ENCODE assay signal across 8 mouse cellular contexts in the genomic region with DNA sequence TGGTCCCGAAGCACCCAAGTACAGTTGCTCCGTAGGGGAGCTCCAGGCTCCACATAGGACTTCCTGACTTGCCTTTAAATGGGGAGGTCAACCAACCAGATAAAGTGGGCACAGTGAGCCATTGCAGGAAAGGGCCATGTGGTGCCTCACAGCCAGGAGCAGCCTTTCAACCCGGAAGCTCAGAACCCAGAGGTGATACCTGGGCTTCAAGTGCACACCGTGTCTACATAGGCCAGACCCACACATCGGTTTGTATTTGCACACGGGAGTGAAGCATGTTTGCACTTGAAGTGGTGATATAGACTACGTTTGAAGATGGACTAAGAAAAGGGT. TPM values are rescaled to one million over a fixed set of nuclear protein-coding genes. Genes with fewer than 3 reads are reported as not detected.
DNase-seq lines count a peak whose midpoint lies in the region; ATAC-seq lines count a peak whose summit lies in the region.

No protein-coding gene starts in this region.

- no peak for DNase-seq in lung, postnatal 10 days
- no peak for DNase-seq in forebrain, embryonic 11.5 days (ENCODE audit: low spot score)
- peak; percentile 8 for DNase-seq in large intestine, adult 2 months (ENCODE audit: low read depth, low spot score)
- DNase-seq in layer of hippocampus, postnatal 14 days (ENCODE audit: low spot score in 2 of 2): no peak
- DNase-seq in ovary, adult 18-20 months (ENCODE audit: low spot score): no peak
- DNase-seq in left cerebral cortex, postnatal 4 days: no peak

- H3K36me3 ChIP-seq in lung, embryonic 15.5 days: no peaks in the 10 kb centered on the region
- no peaks in the 10 kb centered on the region for H3K36me3 ChIP-seq in forebrain, embryonic 11.5 days (ENCODE audit: control insufficient read depth, insufficient read depth, low read length)
- no peaks in the 10 kb centered on the region for H3K36me3 ChIP-seq in neural tube, embryonic 12.5 days

- 0 out of 2 replicates have a peak, but pooled peaks have one; percentile 43 for ATAC-seq in lung, embryonic 15.5 days (ENCODE audit: borderline replicate concordance, extremely low read depth, low FRiP score, low TSS enrichment)
- ATAC-seq in forebrain, embryonic 11.5 days (replicated peaks; ENCODE audit: low FRiP score): no peak
- ATAC-seq in neural tube, embryonic 12.5 days (ENCODE audit: low FRiP score, low read depth): no peak

- no peaks in the 10 kb centered on the region; the same call in 1 of the 2 replicates for H3K27me3 ChIP-seq in lung, embryonic 15.5 days
- H3K27me3 ChIP-seq in forebrain, embryonic 11.5 days (ENCODE audit: control insufficient read depth, insufficient read depth, low read length): peaks cover 11% of the 10 kb centered on the region; the same call in 1 of the 2 replicates
- peaks cover 3% of the 10 kb centered on the region; the same call in 1 of the 2 replicates for H3K27me3 ChIP-seq in neural tube, embryonic 12.5 days (replicated peaks)

- peak overlapping the region; percentile 57 for H3K9ac ChIP-seq in lung, embryonic 15.5 days
- peak overlapping the region; percentile 66; the same call in 1 of the 2 replicates for H3K9ac ChIP-seq in forebrain, embryonic 11.5 days (ENCODE audit: low read length)
- no peak overlapping the region; the same call in 1 of the 2 replicates for H3K9ac ChIP-seq in neural tube, embryonic 12.5 days

- H3K4me3 ChIP-seq in lung, embryonic 15.5 days: peak overlapping the region; percentile 55
- H3K4me3 ChIP-seq in forebrain, embryonic 11.5 days (ENCODE audit: low read depth, low read length): peak overlapping the region; percentile 49; the same call in 1 of the 2 replicates
- peak overlapping the region; percentile 51 for H3K4me3 ChIP-seq in neural tube, embryonic 12.5 days

- intact Hi-C loops in left cerebral cortex, postnatal 4 days (cut with DNase I): no loop called here

- 35% methylated on average over 7 of the region's 7 CpGs for WGBS in lung, embryonic 15.5 days
- 50% methylated on average over 7 of the region's 7 CpGs for WGBS in forebrain, embryonic 11.5 days
- 28% methylated on average over 7 of the region's 7 CpGs for WGBS in large intestine, adult 2 months
- WGBS in neural tube, embryonic 12.5 days: 52% methylated on average over 7 of the region's 7 CpGs

- H3K4me2 ChIP-seq in lung, embryonic 15.5 days: peak overlapping the region; percentile 77
- peak overlapping the region; percentile 50 for H3K4me2 ChIP-seq in forebrain, embryonic 11.5 days (ENCODE audit: low read depth, low read length, severe bottlenecking)
- peak overlapping the region; percentile 74 for H3K4me2 ChIP-seq in neural tube, embryonic 12.5 days (replicated peaks)

- H3K27ac ChIP-seq in lung, embryonic 15.5 days: peak overlapping the region; percentile 80
- no peak overlapping the region for H3K27ac ChIP-seq in forebrain, embryonic 11.5 days (ENCODE audit: low read depth, low read length)
- no peak overlapping the region for H3K27ac ChIP-seq in neural tube, embryonic 12.5 days

- no peaks in the 10 kb centered on the region for H3K9me3 ChIP-seq in lung, embryonic 15.5 days
- no peaks in the 10 kb centered on the region for H3K9me3 ChIP-seq in forebrain, embryonic 11.5 days (ENCODE audit: control insufficient read depth, low read length)
- H3K9me3 ChIP-seq in neural tube, embryonic 12.5 days: no peaks in the 10 kb centered on the region

- H3K4me1 ChIP-seq in lung, embryonic 15.5 days: no peaks in the 10 kb centered on the region
- H3K4me1 ChIP-seq in forebrain, embryonic 11.5 days (replicated peaks; ENCODE audit: control insufficient read depth, insufficient read depth, low read length): no peaks in the 10 kb centered on the region
- H3K4me1 ChIP-seq in neural tube, embryonic 12.5 days: no peaks in the 10 kb centered on the region

RNA-seq across cellular contexts. Expression of a gene that starts 0.3 kb away (rescaled TPM):
- 28.7 and 30.1 TPM in 2 replicates for polyA plus RNA-seq in lung, embryonic 15.5 days (2015; fragmentation: Nextera tagmentation; extraction: Ambion mirVana)
- 21.4 and 25.9 TPM in 2 replicates for polyA plus RNA-seq in forebrain, embryonic 11.5 days (2014; fragmentation: Nextera tagmentation; extraction: Ambion mirVana)
- 7.1 and 13.3 TPM in 2 replicates for polyA plus RNA-seq in large intestine, adult 2 months (2012; rRNA removed)
- 13.0 and 14.3 TPM in 2 replicates for polyA plus RNA-seq in neural tube, embryonic 12.5 days (2016; fragmentation: Nextera tagmentation; extraction: Ambion mirVana)
- total RNA-seq in layer of hippocampus, postnatal 14 days (2021): 10 to 100 TPM; 21.8 to 25.9 TPM
- 10 to 100 TPM; 20.5 to 22.9 TPM for total RNA-seq in left cerebral cortex, postnatal 4 days (2021)

RNA-seq across cellular contexts. Expression of a gene that starts 52.5 kb away (rescaled TPM):
- 0.38 and 0.93 TPM in 2 replicates for polyA plus RNA-seq in lung, embryonic 15.5 days (2015; fragmentation: Nextera tagmentation; extraction: Ambion mirVana)
- 0.47 and 0.88 TPM in 2 replicates for polyA plus RNA-seq in forebrain, embryonic 11.5 days (2014; fragmentation: Nextera tagmentation; extraction: Ambion mirVana)
- polyA plus RNA-seq in large intestine, adult 2 months (2012; rRNA removed): 0.29 and 0.60 TPM in 2 replicates
- 0.34 and 0.38 TPM in 2 replicates for polyA plus RNA-seq in neural tube, embryonic 12.5 days (2016; fragmentation: Nextera tagmentation; extraction: Ambion mirVana)
- total RNA-seq in layer of hippocampus, postnatal 14 days (2021): 1 to 10 TPM; 4.4 to 5.1 TPM
- 1 to 10 TPM; 1.0 to 1.6 TPM for total RNA-seq in left cerebral cortex, postnatal 4 days (2021)
